Mouse (Mus musculus): ENCODE measurements around the gene Ufsp2. TPM values are rescaled to one million over a fixed set of nuclear protein-coding genes. Genes with fewer than 3 reads are reported as not detected.

Ufsp2 gene
- polyA plus RNA-seq (2015; fragmentation: Nextera tagmentation; extraction: Ambion mirVana), result 62.4 and 63.5 TPM in 2 replicates

DNA sequence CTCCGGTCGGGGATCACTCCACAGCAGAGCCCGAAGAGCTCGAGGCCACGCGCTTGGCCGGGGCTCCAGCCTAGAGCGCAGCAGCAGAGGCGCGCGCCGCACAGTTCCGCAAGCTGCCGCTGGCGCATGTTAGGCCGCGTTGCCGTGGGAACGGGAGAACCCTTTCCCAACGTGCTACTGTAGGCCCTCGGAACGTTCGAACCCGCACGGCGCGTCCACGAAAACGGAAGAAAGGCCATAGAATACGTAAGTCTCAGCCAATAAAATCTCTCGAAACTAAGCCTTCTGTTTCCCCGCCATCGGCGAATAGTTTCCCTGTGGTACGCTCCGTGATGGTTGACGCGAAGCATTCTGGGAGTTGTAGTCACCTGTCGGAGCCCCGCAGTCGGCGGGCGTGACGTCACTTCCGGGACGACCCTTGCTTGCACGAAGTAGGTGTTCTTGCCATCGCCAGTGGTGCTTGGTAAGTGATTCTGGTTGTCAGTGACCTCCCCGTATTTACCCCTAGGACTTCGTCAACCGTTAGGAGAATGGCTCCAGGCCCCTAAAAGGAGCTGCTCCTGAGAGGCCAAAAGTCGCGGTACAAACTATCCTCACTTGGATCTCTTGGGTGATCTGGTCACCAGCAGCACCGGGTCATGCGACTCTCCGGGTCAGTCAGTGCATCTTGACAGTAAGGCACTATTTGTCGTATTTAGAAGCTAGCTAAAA is at the start of gene Ufsp2, which contains the start of gene 1700029J07Rik:
Gene Ufsp2 (plus strand): TSS at position 403 of the 711 bp plus-strand sequence.
Gene 1700029J07Rik (minus strand): TSS at position 127 of the 711 bp plus-strand sequence.
- no peaks in the 10 kb centered on the region for H3K27me3 ChIP-seq (ENCODE audit: control insufficient read depth, insufficient read depth, low read depth, low read length)
- peak; percentile 99 for ATAC-seq
- peak within 1 kb of the TSS; percentile 85 for H3K27ac ChIP-seq (ENCODE audit: low read length)
- H3K9me3 ChIP-seq (replicated peaks; ENCODE audit: control insufficient read depth, low read length, poor library complexity, severe bottlenecking), result no peaks in the 10 kb centered on the region; the same call in 1 of the 2 replicates
- peak within 1 kb of the TSS; percentile 63 for H3K4me3 ChIP-seq (ENCODE audit: low read depth, low read length)
- H3K4me2 ChIP-seq (ENCODE audit: low read length), result peak within 1 kb of the TSS; percentile 75
- H3K36me3 ChIP-seq (ENCODE audit: control insufficient read depth, insufficient read depth, low read length), result no peaks in the 10 kb centered on the region; the same call in 1 of the 2 replicates
- peak within 1 kb of the TSS; percentile 73 for H3K9ac ChIP-seq (ENCODE audit: low read depth, low read length)
- H3K4me1 ChIP-seq (ENCODE audit: control insufficient read depth, insufficient read depth, low read length), result peaks cover 10% of the 10 kb centered on the region
- under 1% methylated on average over 57 of the region's 57 CpGs for WGBS

DNA sequence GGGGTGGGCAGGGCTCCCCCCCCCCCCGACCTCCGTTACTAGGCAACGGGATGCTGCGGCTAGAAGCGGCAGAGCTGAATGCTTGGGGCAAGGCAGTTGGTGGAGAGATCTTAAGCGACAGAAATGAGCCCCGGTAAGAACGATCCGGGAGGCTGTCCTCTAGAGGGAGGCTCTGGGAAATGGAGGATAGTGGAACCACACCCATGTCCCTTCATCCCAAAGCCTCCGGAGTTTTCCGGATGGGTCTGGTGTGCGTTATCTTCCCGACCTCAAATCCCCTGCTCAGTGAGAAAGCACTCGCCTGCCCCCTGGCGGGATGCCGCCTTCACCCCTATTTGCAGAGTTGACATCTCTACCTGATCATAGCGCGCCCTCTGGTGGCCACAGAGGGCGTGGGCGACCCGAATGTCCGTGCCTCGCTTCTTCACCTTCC is 40.7 kb upstream of the Ufsp2 start, which contains the start of gene Ccdc110:
Gene Ccdc110 (plus strand): TSS at position 38 of the 433 bp plus-strand sequence.
- H3K4me3 ChIP-seq (ENCODE audit: low read depth, low read length), result peak within 1 kb of the TSS; percentile 47
- peak within 1 kb of the TSS; percentile 78 for H3K4me2 ChIP-seq (ENCODE audit: low read length)
- no peaks in the 10 kb centered on the region for H3K36me3 ChIP-seq (ENCODE audit: control insufficient read depth, insufficient read depth, low read length)
- no peak within 1 kb of the TSS for H3K27ac ChIP-seq (ENCODE audit: low read length)
- H3K9ac ChIP-seq (ENCODE audit: low read depth, low read length), result peak within 1 kb of the TSS; percentile 62
- no peaks in the 10 kb centered on the region for H3K9me3 ChIP-seq (replicated peaks; ENCODE audit: control insufficient read depth, low read length, poor library complexity, severe bottlenecking)
- ATAC-seq, result peak; percentile 90
- WGBS, result under 1% methylated on average over 23 of the region's 23 CpGs
- no peaks in the 10 kb centered on the region for H3K27me3 ChIP-seq (ENCODE audit: control insufficient read depth, insufficient read depth, low read depth, low read length)
- H3K4me1 ChIP-seq (ENCODE audit: control insufficient read depth, insufficient read depth, low read length), result no peaks in the 10 kb centered on the region

DNA sequence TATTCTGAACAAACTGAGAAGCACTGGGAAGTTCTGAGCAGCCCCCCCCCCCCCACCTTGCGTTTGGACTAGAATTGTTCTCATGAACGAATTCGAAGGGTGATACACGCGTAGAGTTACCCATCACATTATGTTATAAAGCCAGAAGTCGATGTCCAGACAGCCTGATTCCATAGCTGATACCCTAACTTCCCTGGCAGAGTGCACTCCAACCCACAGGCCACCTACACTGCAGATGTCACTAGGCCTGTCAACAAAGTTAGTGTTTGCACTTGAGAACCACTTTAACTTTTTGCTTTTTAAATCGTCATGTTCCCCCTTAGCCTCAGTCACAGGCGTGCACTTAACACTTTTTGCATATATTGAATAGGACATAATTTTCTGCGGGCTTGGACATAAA is 38.3 kb upstream of the Ufsp2 start:
- Histone ChIP-seq H3K4me3 (ENCODE audit: low read depth, low read length) (no peak overlapping the region), H3K27me3 (ENCODE audit: control insufficient read depth, insufficient read depth, low read depth, low read length) (no peaks in the 10 kb centered on the region), H3K9me3 (replicated peaks; ENCODE audit: control insufficient read depth, low read length, poor library complexity, severe bottlenecking) (no peaks in the 10 kb centered on the region), H3K4me2 (ENCODE audit: low read length) (no peak overlapping the region), H3K9ac (ENCODE audit: low read depth, low read length) (no peak overlapping the region), H3K36me3 (ENCODE audit: control insufficient read depth, insufficient read depth, low read length) (no peaks in the 10 kb centered on the region), H3K4me1 (ENCODE audit: control insufficient read depth, insufficient read depth, low read length) (no peaks in the 10 kb centered on the region), H3K27ac (ENCODE audit: low read length) (no peak overlapping the region)
- WGBS, result 88% methylated on average over 9 of the region's 9 CpGs
- no peak for ATAC-seq

DNA sequence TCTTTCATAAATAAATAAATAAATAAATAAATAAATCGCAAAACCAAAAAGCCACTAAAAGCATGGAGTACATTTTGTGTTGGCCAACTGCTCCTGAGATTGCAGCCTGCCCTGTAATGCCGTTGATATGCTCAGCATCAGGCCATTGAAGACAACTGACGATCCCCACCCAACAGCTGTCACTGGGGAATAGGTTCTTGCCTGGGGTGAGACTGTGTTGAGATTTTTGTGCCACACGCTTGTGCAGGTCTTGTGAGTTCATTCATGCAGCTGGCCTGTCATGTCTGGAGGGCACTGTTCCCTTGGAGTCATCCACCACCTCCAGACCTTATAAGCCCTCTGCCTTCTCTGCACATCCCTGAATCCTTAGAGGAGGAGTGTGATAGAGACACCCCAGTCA is 29.0 kb upstream of the Ufsp2 start:
- H3K4me2 ChIP-seq (ENCODE audit: low read length), result no peak overlapping the region
- H3K4me1 ChIP-seq (ENCODE audit: control insufficient read depth, insufficient read depth, low read length), result no peaks in the 10 kb centered on the region
- H3K9ac ChIP-seq (ENCODE audit: low read depth, low read length), result no peak overlapping the region
- H3K27ac ChIP-seq (ENCODE audit: low read length), result no peak overlapping the region
- no peaks in the 10 kb centered on the region for H3K27me3 ChIP-seq (ENCODE audit: control insufficient read depth, insufficient read depth, low read depth, low read length)
- H3K9me3 ChIP-seq (replicated peaks; ENCODE audit: control insufficient read depth, low read length, poor library complexity, severe bottlenecking), result no peaks in the 10 kb centered on the region
- H3K4me3 ChIP-seq (ENCODE audit: low read depth, low read length), result no peak overlapping the region
- 93% methylated on average over 4 of the region's 4 CpGs for WGBS
- H3K36me3 ChIP-seq (ENCODE audit: control insufficient read depth, insufficient read depth, low read length), result no peaks in the 10 kb centered on the region
- ATAC-seq, result no peak

DNA sequence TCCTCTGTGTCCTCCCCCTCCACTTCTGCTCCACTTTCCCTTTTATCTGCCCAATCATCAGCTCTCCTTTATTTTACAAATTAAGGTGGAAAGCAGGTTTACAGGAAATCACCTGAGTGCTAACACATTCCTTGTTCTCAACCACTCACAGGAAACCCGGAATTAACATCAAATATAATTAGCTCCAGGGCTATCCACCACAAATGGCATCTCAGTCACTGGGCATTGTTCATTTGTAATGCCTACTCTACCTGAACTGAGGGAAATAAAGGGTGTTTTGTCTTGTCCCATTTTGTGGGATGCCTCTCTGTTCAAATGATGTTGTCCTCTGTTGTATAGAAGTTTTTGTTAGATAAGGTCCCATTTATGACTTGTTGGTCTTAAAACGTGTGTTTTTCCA is 24.7 kb upstream of the Ufsp2 start:
- H3K27me3 ChIP-seq (ENCODE audit: control insufficient read depth, insufficient read depth, low read depth, low read length), result no peaks in the 10 kb centered on the region
- no peak overlapping the region for H3K27ac ChIP-seq (ENCODE audit: low read length)
- no peak overlapping the region for H3K4me3 ChIP-seq (ENCODE audit: low read depth, low read length)
- WGBS, result 51% methylated on average over 2 of the region's 2 CpGs
- H3K4me1 ChIP-seq (ENCODE audit: control insufficient read depth, insufficient read depth, low read length), result no peaks in the 10 kb centered on the region
- H3K9ac ChIP-seq (ENCODE audit: low read depth, low read length), result no peak overlapping the region
- no peak for ATAC-seq
- no peaks in the 10 kb centered on the region for H3K9me3 ChIP-seq (replicated peaks; ENCODE audit: control insufficient read depth, low read length, poor library complexity, severe bottlenecking)
- H3K4me2 ChIP-seq (ENCODE audit: low read length), result no peak overlapping the region
- no peaks in the 10 kb centered on the region for H3K36me3 ChIP-seq (ENCODE audit: control insufficient read depth, insufficient read depth, low read length)

DNA sequence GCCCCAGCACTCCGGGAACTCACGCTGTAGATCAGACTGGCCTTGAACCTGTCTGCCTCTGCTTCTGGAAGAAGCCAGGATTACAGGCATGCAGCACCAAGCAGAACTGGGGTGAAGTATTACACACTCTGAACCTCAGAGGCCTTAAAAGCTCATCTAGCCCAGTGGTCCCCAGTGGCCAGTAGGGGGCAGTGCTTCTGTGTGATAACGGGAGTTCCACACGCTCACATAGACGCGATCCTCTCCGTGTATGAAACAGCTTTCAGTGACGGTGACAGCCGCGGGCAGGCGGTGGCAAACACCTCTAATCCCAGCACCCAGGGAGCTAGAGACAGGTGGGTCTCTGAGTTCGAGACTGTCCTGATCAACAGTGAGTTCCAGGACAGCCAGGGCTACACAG is 4.4 kb upstream of the Ufsp2 start:
- Histone ChIP-seq H3K27ac (ENCODE audit: low read length) (no peak overlapping the region), H3K9me3 (replicated peaks; ENCODE audit: control insufficient read depth, low read length, poor library complexity, severe bottlenecking) (no peaks in the 10 kb centered on the region; the same call in 1 of the 2 replicates), H3K27me3 (ENCODE audit: control insufficient read depth, insufficient read depth, low read depth, low read length) (no peaks in the 10 kb centered on the region), H3K4me2 (ENCODE audit: low read length) (no peak overlapping the region), H3K4me3 (ENCODE audit: low read depth, low read length) (no peak overlapping the region), H3K36me3 (ENCODE audit: control insufficient read depth, insufficient read depth, low read length) (no peaks in the 10 kb centered on the region; the same call in 1 of the 2 replicates), H3K4me1 (ENCODE audit: control insufficient read depth, insufficient read depth, low read length) (peaks cover 6% of the 10 kb centered on the region), H3K9ac (ENCODE audit: low read depth, low read length) (no peak overlapping the region)
- 96% methylated on average over 12 of the region's 12 CpGs for WGBS
- ATAC-seq, result no peak

DNA sequence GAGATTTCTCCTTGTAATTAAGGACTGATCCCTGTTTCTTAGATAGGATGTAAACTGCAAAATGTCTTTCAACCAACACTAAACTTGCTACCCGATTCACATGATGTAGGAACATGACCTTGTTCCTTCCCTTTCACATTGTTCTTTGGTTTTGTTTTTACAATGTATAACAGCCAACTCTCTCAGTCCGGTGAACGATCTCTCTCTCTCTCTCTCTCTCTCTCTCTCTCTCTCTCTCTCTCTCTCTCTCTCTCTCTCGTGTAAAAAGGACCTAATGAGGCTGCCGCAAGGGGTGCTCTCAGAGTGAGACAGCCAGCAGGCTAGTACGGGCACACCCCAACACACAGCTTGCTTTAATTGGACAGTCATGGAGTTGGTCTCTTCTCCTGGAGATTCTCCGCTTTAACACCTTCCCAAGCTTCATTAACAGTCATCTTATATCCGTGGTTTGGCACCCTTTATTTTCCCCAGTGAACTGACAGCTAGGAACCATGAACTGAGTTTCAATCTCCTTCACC is 1.3 kb upstream of the Ufsp2 start:
- WGBS, result 68% methylated on average over 8 of the region's 8 CpGs
- H3K27me3 ChIP-seq (ENCODE audit: control insufficient read depth, insufficient read depth, low read depth, low read length), result no peaks in the 10 kb centered on the region
- H3K9me3 ChIP-seq (replicated peaks; ENCODE audit: control insufficient read depth, low read length, poor library complexity, severe bottlenecking), result no peaks in the 10 kb centered on the region; the same call in 1 of the 2 replicates
- H3K4me1 ChIP-seq (ENCODE audit: control insufficient read depth, insufficient read depth, low read length), result peaks cover 10% of the 10 kb centered on the region
- H3K4me2 ChIP-seq (ENCODE audit: low read length), result no peak overlapping the region; the same call in 1 of the 2 replicates
- ATAC-seq, result no peak
- H3K36me3 ChIP-seq (ENCODE audit: control insufficient read depth, insufficient read depth, low read length), result no peaks in the 10 kb centered on the region; the same call in 1 of the 2 replicates
- no peak overlapping the region for H3K9ac ChIP-seq (ENCODE audit: low read depth, low read length)
- H3K27ac ChIP-seq (ENCODE audit: low read length), result no peak overlapping the region
- no peak overlapping the region for H3K4me3 ChIP-seq (ENCODE audit: low read depth, low read length)

DNA sequence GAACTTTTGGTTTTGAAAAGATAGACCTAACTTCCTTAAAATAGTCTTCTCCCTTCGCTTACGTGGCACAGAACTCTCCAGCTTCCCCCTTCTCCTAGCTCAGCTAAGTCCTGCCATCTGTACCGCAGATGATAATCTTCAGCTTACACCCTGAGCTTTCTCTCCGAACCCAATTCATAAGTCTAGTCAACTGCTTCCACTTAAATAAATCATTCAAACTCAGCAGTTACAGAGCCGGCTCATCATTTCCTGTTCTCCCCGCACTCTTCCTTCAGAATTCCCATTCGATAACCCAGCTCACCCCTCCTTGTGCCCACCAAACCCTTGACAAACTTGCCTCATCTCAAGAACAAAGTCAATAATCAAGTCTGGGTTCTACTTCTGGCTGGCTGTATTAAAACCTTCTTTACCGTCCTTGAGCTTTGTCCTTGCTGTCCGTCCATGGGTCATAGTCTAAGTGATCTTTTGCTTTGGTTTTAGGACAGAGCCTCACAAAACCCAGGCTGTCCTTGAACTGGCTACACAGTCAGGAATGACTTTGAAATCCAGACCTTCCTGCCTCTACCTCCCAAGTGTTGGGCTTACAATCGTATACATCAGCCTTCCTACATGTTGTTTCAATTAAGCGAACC is 625 bp downstream of the Ufsp2 start:
- ATAC-seq, result no peak
- WGBS, result 72% methylated on average over 11 of the region's 11 CpGs
- peaks cover 10% of the 10 kb centered on the region for H3K4me1 ChIP-seq (ENCODE audit: control insufficient read depth, insufficient read depth, low read length)
- no peak overlapping the region for H3K27ac ChIP-seq (ENCODE audit: low read length)
- H3K9me3 ChIP-seq (replicated peaks; ENCODE audit: control insufficient read depth, low read length, poor library complexity, severe bottlenecking), result no peaks in the 10 kb centered on the region; the same call in 1 of the 2 replicates
- H3K27me3 ChIP-seq (ENCODE audit: control insufficient read depth, insufficient read depth, low read depth, low read length), result no peaks in the 10 kb centered on the region
- H3K4me2 ChIP-seq (ENCODE audit: low read length), result peak overlapping the region; percentile 72
- peak overlapping the region; percentile 63 for H3K4me3 ChIP-seq (ENCODE audit: low read depth, low read length)
- H3K9ac ChIP-seq (ENCODE audit: low read depth, low read length), result peak overlapping the region; percentile 72
- peaks cover 3% of the 10 kb centered on the region for H3K36me3 ChIP-seq (ENCODE audit: control insufficient read depth, insufficient read depth, low read length)

DNA sequence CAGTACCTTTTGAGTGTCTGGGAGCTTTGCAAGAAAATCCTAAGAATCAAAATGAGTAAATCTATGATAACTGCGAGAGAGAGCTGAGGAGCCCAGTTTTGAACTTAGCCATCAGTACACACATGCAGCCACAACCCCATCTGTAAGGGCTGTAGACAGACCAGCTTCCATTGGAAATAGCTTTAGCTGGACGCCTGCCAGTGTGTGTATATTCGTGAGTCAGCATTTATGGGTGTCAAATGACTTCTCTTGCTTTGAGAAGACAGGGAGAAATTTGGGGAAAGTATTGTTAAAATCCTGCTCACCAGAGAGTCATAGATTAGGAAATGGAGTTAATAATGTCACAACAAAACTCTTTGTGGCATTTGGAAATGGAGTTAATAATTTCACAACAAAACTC is 11.3 kb downstream of the Ufsp2 start:
- no peak overlapping the region for H3K27ac ChIP-seq (ENCODE audit: low read length)
- no peak overlapping the region for H3K9ac ChIP-seq (ENCODE audit: low read depth, low read length)
- H3K36me3 ChIP-seq (ENCODE audit: control insufficient read depth, insufficient read depth, low read length), result peaks cover 16% of the 10 kb centered on the region
- no peak overlapping the region for H3K4me3 ChIP-seq (ENCODE audit: low read depth, low read length)
- WGBS, result 90% methylated on average over 3 of the region's 3 CpGs
- no peak overlapping the region for H3K4me2 ChIP-seq (ENCODE audit: low read length)
- no peak for ATAC-seq
- no peaks in the 10 kb centered on the region for H3K27me3 ChIP-seq (ENCODE audit: control insufficient read depth, insufficient read depth, low read depth, low read length)
- H3K4me1 ChIP-seq (ENCODE audit: control insufficient read depth, insufficient read depth, low read length), result no peaks in the 10 kb centered on the region
- no peaks in the 10 kb centered on the region for H3K9me3 ChIP-seq (replicated peaks; ENCODE audit: control insufficient read depth, low read length, poor library complexity, severe bottlenecking)
